Mouse (Mus musculus): ENCODE results near the gene Lmna. TPM values are rescaled to one million over a fixed set of nuclear protein-coding genes. Genes with fewer than 3 reads are reported as not detected.

Lmna gene
- total RNA-seq, 2 experiments from 2014 or later = 50.0 to 54.2 TPM

DNA sequence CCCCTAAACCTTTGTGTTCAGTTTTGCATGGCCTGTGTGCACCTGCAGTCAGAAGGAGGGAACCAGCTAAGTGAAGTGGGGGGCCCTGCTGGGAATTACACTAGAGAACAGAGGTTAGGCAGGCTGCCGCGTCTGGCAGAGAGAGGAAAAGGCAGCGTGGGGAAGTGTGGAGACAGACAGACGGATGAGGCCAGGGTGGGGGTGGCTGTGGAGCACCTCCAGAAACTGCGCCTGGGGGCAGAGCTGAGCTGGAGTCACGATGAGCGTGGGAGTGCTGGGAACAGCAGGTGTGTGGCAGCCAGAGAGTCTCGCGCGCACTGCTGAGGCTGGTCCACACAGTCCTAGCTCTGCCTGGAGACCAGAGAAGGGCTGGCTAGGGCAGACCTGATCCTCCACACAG lies 74.2 kb downstream of the Lmna start:
- DNase-seq (ENCODE audit: low spot score in 2 of 2) = peak; percentile 83 to 92
- intact Hi-C loops (cut with DNase I) = no loop called here

Small RNA genes lying within 50 kb of the gene (microRNA-seq; reads per million reads assigned to microRNA genes)
- gene Mir1905 = 0 reads per million in 2 experiments
- gene Mir7011 = 0 to 0.34 reads per million in 2 experiments

Other genes starting within 250 kb of the Lmna start
- gene Gm38392, start 222.7 kb downstream of the Lmna start, total RNA-seq (2021) = under 1 TPM in 1 of 2 experiments, not detected in 1; 0.49 TPM
- gene Tsacc, start 213.0 kb downstream of the Lmna start, total RNA-seq (2021) = 1 to 10 TPM; 2.6 to 3.9 TPM
- gene Cct3, start 212.8 kb downstream of the Lmna start, total RNA-seq (2021) = 100 to 1,000 TPM; 163 to 170 TPM
- 10 to 100 TPM; 84.4 to 93.6 TPM for gene Glmp, start 184.9 kb downstream of the Lmna start, total RNA-seq (2021)
- under 1 TPM; 0.99 TPM for gene Tmem79, start 173.8 kb downstream of the Lmna start, total RNA-seq (2021)
- gene Smg5, start 173.7 kb downstream of the Lmna start, total RNA-seq (2021) = 10 to 100 TPM; 69.6 to 72.0 TPM
- 1 to 10 TPM; 2.5 to 3.3 TPM for gene Paqr6, start 145.4 kb downstream of the Lmna start, total RNA-seq (2021)
- under 1 TPM in 1 of 2 experiments, not detected in 1; 0.36 TPM for gene Bglap3, start 137.2 kb downstream of the Lmna start, total RNA-seq (2021)
- gene Bglap2, start 131.3 kb downstream of the Lmna start, total RNA-seq (2021) = 1 to 10 TPM in 1 of 2 experiments, not detected in 1; 1.4 TPM
- 1 to 10 TPM; 1.5 to 1.8 TPM for gene Bglap, start 125.5 kb downstream of the Lmna start, total RNA-seq (2021)
- gene Pmf1, start 99.6 kb downstream of the Lmna start, total RNA-seq (2021) = 1 to 10 TPM; 5.7 to 7.8 TPM
- gene Slc25a44, start 84.8 kb downstream of the Lmna start, total RNA-seq (2021) = 10 to 100 TPM; 69.6 to 71.3 TPM
- 10 to 100 TPM; 51.3 to 57.7 TPM for gene Sema4a, start 48.8 kb downstream of the Lmna start, total RNA-seq (2021)
- gene Mex3a, start 22.4 kb upstream of the Lmna start, total RNA-seq (2021) = 1 to 10 TPM; 3.3 to 4.2 TPM
- not detected for gene Rab25, start 38.3 kb upstream of the Lmna start, total RNA-seq (2021)
- 100 to 1,000 TPM; 108 to 109 TPM for gene Lamtor2, start 43.1 kb upstream of the Lmna start, total RNA-seq (2021)
- 10 to 100 TPM; 91.2 to 91.6 TPM for gene Ubqln4, start 43.8 kb upstream of the Lmna start, total RNA-seq (2021)
- gene Ssr2, start 65.9 kb upstream of the Lmna start, total RNA-seq (2021) = 100 to 1,000 TPM; 114 to 123 TPM
- 100 to 1,000 TPM; 310 to 316 TPM for gene Arhgef2, start 96.0 kb upstream of the Lmna start, total RNA-seq (2021)
- not detected for gene Rxfp4, start 143.2 kb upstream of the Lmna start, total RNA-seq (2021)
- 10 to 100 TPM; 53.6 to 55.1 TPM for gene Khdc4, start 175.8 kb upstream of the Lmna start, total RNA-seq (2021)
- 10 to 100 TPM; 45.5 to 47.8 TPM for gene Rit1, start 206.9 kb upstream of the Lmna start, total RNA-seq (2021)

All from left cerebral cortex, postnatal 14 days (tissue).